Mouse (Mus musculus) liver, embryonic 16.5 days (tissue): ENCODE results near the gene Rundc3a. TPM values are rescaled to one million over a fixed set of nuclear protein-coding genes. Genes with fewer than 3 reads are reported as not detected.

Experiments used
- ATAC-seq: fragments of 200-750 bp; cut with Nextera tagmentation; 2 replicates; pipeline ENCODE4 v1.8.0; 2017; ENCODE audit warnings: low read depth, mild to moderate bottlenecking, moderate number of reproducible peaks, moderate library complexity
- H3K27ac ChIP-seq: fragments of 300-500 bp; sonication (generic); 2 replicates; pipeline ENCODE4 v1.5.1; 2014; ENCODE audit warnings: mild to moderate bottlenecking, low read length
- H3K27me3 ChIP-seq: fragments of 300-500 bp; sonication (generic); 2 replicates; pipeline ENCODE4 v1.6.1; 2014; ENCODE audit warnings: low read depth, low read length, mixed read lengths; ENCODE audit not compliant: control insufficient read depth, insufficient read depth
- H3K36me3 ChIP-seq: fragments of 300-500 bp; sonication (generic); 2 replicates; pipeline ENCODE4 v1.6.1; 2014; ENCODE audit warnings: mild to moderate bottlenecking; ENCODE audit not compliant: control insufficient read depth, insufficient read depth
- H3K4me1 ChIP-seq: fragments of 300-500 bp; sonication (generic); 2 replicates; pipeline ENCODE4 v1.6.1; 2014; ENCODE audit warnings: low read depth, low read length, mixed read lengths; ENCODE audit not compliant: control insufficient read depth
- H3K4me2 ChIP-seq: fragments of 300-500 bp; sonication (generic); 2 replicates; pipeline ENCODE4 v1.6.1; 2014; ENCODE audit warnings: low read depth, low read length, mixed read lengths
- H3K4me3 ChIP-seq: fragments of 300-500 bp; sonication (generic); 2 replicates; pipeline ENCODE4 v1.5.1; 2014; ENCODE audit warnings: low read depth, mild to moderate bottlenecking, low read length
- H3K9ac ChIP-seq: fragments of 300-500 bp; sonication (generic); 2 replicates; pipeline ENCODE4 v1.6.1; 2014; ENCODE audit warnings: low read depth, low read length
- H3K9me3 ChIP-seq: fragments of 300-500 bp; sonication (generic); replicated peaks from 2 replicates; pipeline ENCODE4 v1.6.1; 2016; ENCODE audit warnings: low read length; ENCODE audit not compliant: control insufficient read depth
- WGBS: fragments of 180-500 bp; shearing (Covaris S2); extraction: QIAGEN DNeasy Blood & Tissue Kit; methylation state at CpG from one replicate; pipeline ENCODE4 v1.1.7; 2014; ENCODE audit not compliant: insufficient replicate concordance; 5-methylcytosine and 5-hydroxymethylcytosine counted together
- polyA plus RNA-seq: library from polyadenylated mRNA; unstranded; fragments of >200 nt; fragmentation: Nextera tagmentation; extraction: Ambion mirVana; gene quantifications from 2 replicates; pipeline ENCODE4 v1.2.1, GENCODE M21; 2015

The Rundc3a gene
- polyA plus RNA-seq, 1 experiment from 2014 or later, result 2.2 TPM

DNA sequence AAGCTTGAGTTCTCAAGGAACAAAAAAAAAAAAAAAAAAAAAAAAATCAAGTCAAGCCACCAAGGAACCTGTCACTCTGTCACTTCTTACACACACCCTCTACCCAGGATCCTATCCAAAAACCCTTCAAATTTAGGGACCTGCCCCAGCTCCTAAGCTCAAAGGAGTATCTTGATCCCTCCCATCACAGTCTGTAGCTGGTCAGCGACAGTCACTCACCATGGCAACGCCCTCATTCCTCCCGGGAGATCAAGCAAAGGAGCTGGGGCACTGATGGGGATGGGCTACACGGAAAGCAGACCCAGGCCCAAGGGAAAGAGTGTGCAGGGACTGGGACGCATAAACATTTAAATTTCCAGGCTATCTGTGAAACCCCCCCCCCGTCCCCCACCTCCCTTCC, 51.6 kb downstream of the Rundc3a start:
- no peaks in the 10 kb centered on the region for H3K36me3 ChIP-seq
- peaks cover 52% of the 10 kb centered on the region for H3K27me3 ChIP-seq
- WGBS, result 44% methylated on average over 6 of the region's 6 CpGs
- H3K4me2 ChIP-seq, result no peak overlapping the region
- H3K9me3 ChIP-seq, result no peaks in the 10 kb centered on the region
- peaks cover 11% of the 10 kb centered on the region for H3K4me1 ChIP-seq
- no peak overlapping the region for H3K9ac ChIP-seq
- no peak for ATAC-seq
- H3K27ac ChIP-seq, result no peak overlapping the region
- H3K4me3 ChIP-seq, result no peak overlapping the region

DNA sequence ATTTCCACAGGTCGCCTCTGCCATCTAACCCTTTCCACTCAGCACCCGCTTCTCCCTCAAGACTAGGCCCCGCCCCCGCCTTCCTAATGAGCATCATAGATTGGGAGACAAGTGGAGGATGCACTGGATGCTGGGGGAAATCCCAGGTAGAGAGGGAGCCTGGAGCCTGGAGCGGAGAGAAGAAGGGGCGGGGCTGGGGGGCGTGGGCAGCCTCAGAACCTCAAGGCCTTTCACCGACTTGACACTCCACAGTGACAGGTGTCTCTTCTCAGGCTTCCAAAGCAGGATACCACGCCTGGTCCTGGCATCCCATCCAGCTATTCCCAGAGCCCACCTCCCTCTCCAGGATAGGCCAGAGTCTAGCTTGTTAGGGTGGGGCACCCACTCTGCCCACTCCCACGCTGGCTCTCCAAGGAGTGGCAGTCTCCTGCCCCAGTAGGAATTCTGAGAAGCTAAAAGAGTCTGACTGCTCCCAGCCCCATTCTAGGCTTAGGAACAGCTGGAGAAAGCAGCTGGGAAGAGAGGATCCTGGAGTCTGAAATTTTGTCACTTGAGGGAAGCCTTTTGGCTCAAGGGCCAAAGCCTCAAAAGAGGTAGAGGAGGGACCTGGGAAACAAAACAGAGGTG, 52.2 kb downstream of the Rundc3a start:
- 50% methylated on average over 10 of the region's 10 CpGs for WGBS
- Histone ChIP-seq H3K4me2 (no peak overlapping the region), H3K27ac (no peak overlapping the region), H3K36me3 (no peaks in the 10 kb centered on the region), H3K4me3 (no peak overlapping the region), H3K27me3 (peaks cover 57% of the 10 kb centered on the region), H3K9me3 (no peaks in the 10 kb centered on the region), H3K9ac (no peak overlapping the region), H3K4me1 (peaks cover 11% of the 10 kb centered on the region)
- ATAC-seq, result no peak

DNA sequence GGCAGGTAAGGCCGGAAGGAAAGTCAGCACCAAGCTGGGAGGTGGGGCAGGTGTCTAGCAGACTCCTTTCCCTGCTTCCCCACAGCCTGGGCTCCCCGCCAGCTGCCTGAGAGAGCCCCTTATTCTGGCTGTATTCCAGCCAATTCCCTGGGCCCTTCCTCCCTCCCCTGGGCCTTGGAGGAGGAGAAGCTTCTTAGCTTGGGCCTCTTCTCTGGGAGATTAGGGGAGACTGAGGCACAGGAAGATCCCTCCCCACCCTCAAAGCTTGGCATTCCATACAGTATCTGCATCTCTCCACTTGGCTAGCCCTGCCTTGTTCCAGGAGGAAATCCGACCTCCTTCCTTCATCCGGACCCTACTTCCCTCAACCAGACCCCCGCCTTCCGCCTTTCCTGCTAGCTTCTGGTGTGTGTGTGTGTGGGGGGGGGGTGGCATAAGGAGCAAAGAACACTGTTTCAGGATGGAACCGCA, 52.7 kb downstream of the Rundc3a start:
- Histone ChIP-seq H3K27ac (no peak overlapping the region), H3K4me2 (no peak overlapping the region)

DNA sequence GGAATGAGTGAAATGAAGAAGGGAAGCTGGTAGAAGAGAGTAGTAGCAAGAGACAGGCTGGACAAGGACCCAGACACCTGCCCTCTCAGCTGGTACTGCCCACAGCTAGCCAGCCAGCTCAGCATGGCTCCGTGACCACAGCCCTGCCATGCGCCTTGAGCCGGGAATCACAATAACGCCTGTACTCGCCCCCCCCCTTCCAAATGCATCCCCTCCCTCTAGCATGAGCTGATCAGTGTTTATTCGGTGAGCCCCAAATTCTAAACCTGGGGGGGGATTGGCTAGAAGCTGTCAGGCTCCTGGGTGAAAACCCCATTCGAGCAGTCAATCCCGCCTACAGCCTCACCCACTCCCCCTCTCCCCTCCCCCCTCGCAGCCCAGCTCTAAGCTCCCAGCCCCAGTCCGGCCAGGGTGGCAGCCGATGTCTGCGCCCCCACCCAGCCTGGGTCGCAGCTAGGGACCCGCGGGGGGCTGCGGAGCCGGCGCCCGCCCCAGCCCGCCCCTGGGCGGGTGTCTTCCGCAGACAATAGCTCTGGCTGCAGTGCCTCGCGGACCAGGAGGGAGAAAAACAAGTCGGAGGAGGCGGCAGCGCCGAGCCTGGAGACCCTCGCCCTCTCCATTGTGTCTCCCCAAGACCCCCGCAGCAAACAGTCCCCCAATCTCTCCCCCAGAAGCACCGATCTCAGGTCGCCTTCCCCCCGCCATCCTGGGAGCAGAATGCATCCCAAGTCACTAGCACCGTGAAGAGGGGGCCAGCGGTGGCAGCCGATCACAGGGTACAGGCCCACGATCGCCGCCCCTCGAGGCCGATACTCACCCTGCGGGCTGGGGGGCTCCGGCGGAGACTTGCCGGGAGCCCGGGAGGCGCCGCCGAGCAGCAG, 53.6 kb downstream of the Rundc3a start:
- Histone ChIP-seq H3K27me3 (peaks cover 63% of the 10 kb centered on the region), H3K9me3 (no peaks in the 10 kb centered on the region), H3K4me3 (peak overlapping the region; percentile 60), H3K27ac (no peak overlapping the region), H3K4me2 (peak overlapping the region; percentile 78), H3K4me1 (peaks cover 11% of the 10 kb centered on the region), H3K36me3 (no peaks in the 10 kb centered on the region), H3K9ac (peak overlapping the region; percentile 51)
- 0 out of 2 replicates have a peak, but pooled peaks have one; percentile 25 for ATAC-seq
- under 1% methylated on average over 48 of the region's 49 CpGs for WGBS

More for the DNA sequence above, 52.7 kb downstream of the Rundc3a start:
- Histone ChIP-seq H3K9ac (no peak overlapping the region), H3K36me3 (no peaks in the 10 kb centered on the region), H3K9me3 (no peaks in the 10 kb centered on the region), H3K4me3 (no peak overlapping the region), H3K4me1 (peaks cover 11% of the 10 kb centered on the region), H3K27me3 (peaks cover 61% of the 10 kb centered on the region)
- WGBS, result 37% methylated on average over 7 of the region's 7 CpGs
- no peak; the same call in 1 of the 2 replicates for ATAC-seq

DNA sequence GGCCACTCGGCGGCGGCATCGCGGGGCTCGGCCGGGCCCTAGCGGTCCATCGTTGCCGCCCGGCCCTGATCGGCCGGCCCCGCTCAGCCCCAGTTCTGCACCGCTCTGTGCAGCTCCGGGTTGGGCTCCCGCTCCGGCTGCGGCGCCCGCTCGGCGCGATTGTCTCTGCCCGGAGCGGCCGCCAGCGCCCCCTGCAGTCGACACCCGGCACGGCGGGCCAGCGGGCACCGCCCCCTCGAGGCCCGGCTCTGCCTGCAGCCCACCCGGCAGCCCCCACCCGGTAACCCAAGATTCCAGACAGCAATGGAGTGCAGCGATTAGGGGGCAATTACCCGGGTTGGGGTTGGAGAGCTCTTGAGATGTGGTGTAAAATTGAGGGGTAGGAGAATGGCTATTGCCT, 54.3 kb downstream of the Rundc3a start, which contains the start of gene Fam171a2:
Fam171a2 (minus strand) TSS at position 186 of the 400 bp plus-strand sequence.
- peak; percentile 57 for ATAC-seq
- no peaks in the 10 kb centered on the region for H3K9me3 ChIP-seq
- WGBS, result under 1% methylated on average over 33 of the region's 40 CpGs
- H3K9ac ChIP-seq, result peak within 1 kb of the TSS; percentile 51
- H3K36me3 ChIP-seq, result no peaks in the 10 kb centered on the region
- peaks cover 11% of the 10 kb centered on the region for H3K4me1 ChIP-seq
- no peak within 1 kb of the TSS for H3K27ac ChIP-seq
- H3K4me2 ChIP-seq, result peak within 1 kb of the TSS; percentile 78
- peak within 1 kb of the TSS; percentile 60 for H3K4me3 ChIP-seq
- H3K27me3 ChIP-seq, result peaks cover 63% of the 10 kb centered on the region

DNA sequence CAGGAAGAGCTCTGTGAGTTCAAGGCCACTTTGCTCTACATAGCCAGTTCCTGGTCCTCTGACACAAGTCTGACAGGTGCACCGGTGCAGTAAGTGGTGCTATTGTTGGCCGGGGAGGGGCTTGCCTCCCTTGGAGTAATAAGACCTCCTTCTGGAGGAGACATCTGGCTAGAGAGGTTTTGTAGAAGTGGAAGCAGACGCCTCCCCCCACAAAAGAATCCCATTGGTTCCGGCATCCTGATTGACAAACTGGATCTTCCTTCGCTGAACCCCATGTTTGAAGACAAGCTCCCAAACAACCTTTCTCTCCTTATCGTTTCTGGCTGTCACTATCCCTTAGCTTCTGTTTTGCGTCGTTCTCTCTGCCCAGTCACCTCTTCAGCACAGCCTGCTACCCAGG, 55.1 kb downstream of the Rundc3a start:
- H3K9me3 ChIP-seq, result no peaks in the 10 kb centered on the region
- H3K4me1 ChIP-seq, result peaks cover 11% of the 10 kb centered on the region
- 15% methylated on average over 8 of the region's 8 CpGs for WGBS
- no peak overlapping the region for H3K4me2 ChIP-seq
- H3K9ac ChIP-seq, result no peak overlapping the region
- H3K27ac ChIP-seq, result no peak overlapping the region
- peaks cover 68% of the 10 kb centered on the region for H3K27me3 ChIP-seq
- ATAC-seq, result no peak
- H3K4me3 ChIP-seq, result no peak overlapping the region
- H3K36me3 ChIP-seq, result no peaks in the 10 kb centered on the region

DNA sequence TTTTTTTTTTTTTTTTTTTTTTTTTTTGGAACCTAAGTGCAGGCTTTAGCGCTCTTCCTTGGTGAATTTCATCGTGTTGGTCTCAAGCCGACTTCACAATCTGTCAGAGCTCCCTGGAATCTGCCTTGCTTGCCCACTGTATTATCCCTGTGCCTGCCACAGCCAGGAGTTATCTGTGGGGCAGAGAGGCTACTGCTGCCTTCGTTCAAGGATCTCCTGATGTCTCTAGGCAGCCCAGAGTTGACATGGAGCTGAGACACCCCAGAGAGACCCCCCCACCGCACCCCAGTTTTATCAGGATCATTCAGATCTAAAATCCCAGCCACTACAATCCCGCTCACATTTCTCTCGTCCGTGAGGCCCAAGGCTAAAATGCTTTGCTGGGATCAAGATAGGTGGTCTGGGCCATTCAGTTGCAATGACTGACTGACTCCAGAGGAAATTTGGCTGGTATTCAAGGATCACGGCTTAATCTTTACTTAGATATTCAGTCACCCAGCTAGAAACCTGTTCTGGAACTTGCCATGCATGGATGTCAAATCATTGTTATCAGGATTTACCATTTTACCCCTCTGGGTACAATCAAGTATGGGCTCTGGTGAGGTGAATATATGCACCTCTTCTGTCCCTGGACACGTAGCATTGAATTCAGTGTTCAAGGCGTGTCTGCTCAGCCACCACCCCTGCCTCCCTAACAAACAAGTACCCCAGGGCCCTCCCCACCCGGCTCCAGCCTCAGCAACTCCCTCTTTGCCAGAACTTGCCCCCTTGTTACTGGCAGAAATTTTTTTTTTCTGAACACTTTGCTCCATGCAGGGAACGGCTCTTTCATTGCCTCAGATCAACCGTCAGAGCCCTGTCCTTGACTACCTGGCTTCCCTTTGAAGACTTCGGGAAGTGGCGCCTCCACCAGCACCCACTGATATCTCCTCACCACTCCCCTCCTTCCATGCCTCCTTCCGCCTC, 56.1 kb downstream of the Rundc3a start:
- WGBS, result 52% methylated on average over 17 of the region's 17 CpGs
- peaks cover 67% of the 10 kb centered on the region for H3K27me3 ChIP-seq
- no peak for ATAC-seq

More for the DNA sequence above, 56.1 kb downstream of the Rundc3a start:
- Histone ChIP-seq H3K36me3 (no peaks in the 10 kb centered on the region), H3K4me2 (no peak overlapping the region), H3K9me3 (no peaks in the 10 kb centered on the region), H3K4me3 (no peak overlapping the region), H3K9ac (no peak overlapping the region), H3K27ac (no peak overlapping the region), H3K4me1 (peaks cover 11% of the 10 kb centered on the region)
